ENCODE assay signal across 7 mouse cellular contexts in the genomic region with DNA sequence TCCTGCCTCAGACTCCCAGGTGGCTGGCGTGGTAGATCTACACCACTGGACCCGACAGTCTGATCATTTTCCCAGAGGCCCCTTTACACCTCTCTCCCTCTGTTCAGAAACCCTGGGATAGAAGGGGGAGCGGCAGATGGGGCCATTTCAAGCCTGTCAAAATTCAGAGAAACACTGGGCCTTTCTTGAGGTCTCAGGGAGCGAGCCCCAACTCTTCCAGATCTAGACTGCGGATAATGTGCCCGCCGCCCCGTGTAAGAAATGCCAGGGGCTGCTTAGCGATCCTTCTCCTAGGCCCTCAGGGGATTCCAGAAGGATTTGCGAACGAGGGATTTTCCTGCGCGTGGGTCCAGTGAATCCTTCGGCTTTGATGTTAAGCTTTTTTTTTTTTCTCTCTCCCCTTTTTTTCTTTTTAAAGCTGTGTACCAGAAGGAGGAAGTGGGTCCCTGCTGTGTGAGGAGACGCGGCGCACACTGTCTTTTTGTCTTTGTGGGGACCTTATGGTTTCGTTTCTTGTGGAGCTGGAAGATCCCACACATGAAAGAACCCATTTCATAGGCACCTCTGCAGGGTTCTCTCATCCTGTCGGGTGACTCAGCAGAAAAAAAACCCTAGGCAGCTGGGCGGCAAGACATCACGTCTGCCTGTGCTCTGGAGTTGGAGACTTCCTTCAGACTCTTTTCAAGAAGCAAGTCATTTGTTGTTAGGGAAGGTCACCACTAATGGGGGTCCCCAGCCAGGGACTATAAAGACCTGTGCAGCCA. TPM values are rescaled to one million over a fixed set of nuclear protein-coding genes. Genes with fewer than 3 reads are reported as not detected.
DNase-seq lines count a peak whose midpoint lies in the region; ATAC-seq and TF ChIP-seq lines count a peak whose summit lies in the region.

No protein-coding gene starts in this region.

- no peak overlapping the region for H3K9ac ChIP-seq in midbrain, embryonic 12.5 days (replicated peaks)

- ATAC-seq in midbrain, embryonic 12.5 days (ENCODE audit: low FRiP score, low read depth): no peak

- TF ChIP-seq CTCF in spleen, adult 2 months (IDR thresholded peaks at IDR 0.05; ENCODE audit: extremely low read depth, insufficient read depth, insufficient read length, insufficient replicate concordance): no peak

- peaks cover 6% of the 10 kb centered on the region; the same call in 1 of the 2 replicates for H3K4me1 ChIP-seq in spleen, adult 2 months (ENCODE audit: control insufficient read depth, insufficient read depth, insufficient read length)
- peaks cover 28% of the 10 kb centered on the region for H3K4me1 ChIP-seq in midbrain, embryonic 12.5 days

- peak overlapping the region; percentile 34 for H3K4me2 ChIP-seq in midbrain, embryonic 12.5 days (replicated peaks)

- no peak for TF ChIP-seq POLR2A in spleen, adult 2 months (IDR thresholded peaks at IDR 0.05; ENCODE audit: low read depth, low read length)

- H3K27me3 ChIP-seq in spleen, adult 2 months (ENCODE audit: control insufficient read depth, insufficient read depth, low read length): peaks cover 4% of the 10 kb centered on the region; the same call in 1 of the 2 replicates
- peaks cover 53% of the 10 kb centered on the region for H3K27me3 ChIP-seq in midbrain, embryonic 12.5 days

- WGBS in spleen, adult 2 months: 6% methylated on average over 21 of the region's 21 CpGs
- WGBS in midbrain, embryonic 12.5 days: 5% methylated on average over 21 of the region's 21 CpGs

- no peaks in the 10 kb centered on the region for H3K9me3 ChIP-seq in midbrain, embryonic 12.5 days

- no peak overlapping the region for H3K27ac ChIP-seq in spleen, adult 2 months (ENCODE audit: insufficient read depth, low read length)
- no peak overlapping the region for H3K27ac ChIP-seq in midbrain, embryonic 12.5 days (replicated peaks)

- intact Hi-C loops in gastrocnemius, postnatal 36 days (cut with DNase I): no loop called here

- no peaks in the 10 kb centered on the region for H3K36me3 ChIP-seq in spleen, adult 2 months (ENCODE audit: control insufficient read depth, insufficient read depth, low read length)
- no peaks in the 10 kb centered on the region for H3K36me3 ChIP-seq in midbrain, embryonic 12.5 days

- H3K4me3 ChIP-seq in spleen, adult 2 months (ENCODE audit: extremely low read depth, insufficient read depth, insufficient read length): peak overlapping the region; percentile 40; the same call in 1 of the 2 replicates
- peak overlapping the region; percentile 7; the same call in 1 of the 2 replicates for H3K4me3 ChIP-seq in midbrain, embryonic 12.5 days

- DNase-seq in spleen, adult 2 months (ENCODE audit: low read depth in 1 of 2, low spot score in 2 of 2): peak in 1 of 2 experiments; percentile 36
- no peak for DNase-seq in spleen, postnatal 14 days (ENCODE audit: low spot score in 2 of 2)
- DNase-seq in c-Kit-positive CD71-positive TER-119-positive erythroid progenitor cells, embryonic 14.5 days (ENCODE audit: low spot score): peak; percentile 60
- DNase-seq in induced T-regulatory cell, adult 2 months (ENCODE audit: low read depth): peak; percentile 87
- DNase-seq in thymus, postnatal 10 days (ENCODE audit: low spot score in 2 of 2): peak; percentile 58 to 59
- DNase-seq in gastrocnemius, postnatal 36 days: no peak

RNA-seq across cellular contexts. Expression of gene Cdkn1a, which starts 9.0 kb away (rescaled TPM):
- polyA plus RNA-seq in spleen, adult 2 months (2012; rRNA removed): 7.6 and 8.0 TPM in 2 replicates
- 23.5 and 24.8 TPM in 2 replicates for polyA plus RNA-seq in midbrain, embryonic 12.5 days (2016; fragmentation: Nextera tagmentation; extraction: Ambion mirVana)
- 10 to 100 TPM; 17.6 to 27.2 TPM for total RNA-seq in gastrocnemius, postnatal 36 days (2021)

RNA-seq across cellular contexts. Expression of gene Rab44, which starts 32.1 kb away (rescaled TPM):
- 4.9 and 5.2 TPM in 2 replicates for polyA plus RNA-seq in spleen, adult 2 months (2012; rRNA removed)
- polyA plus RNA-seq in midbrain, embryonic 12.5 days (2016; fragmentation: Nextera tagmentation; extraction: Ambion mirVana): 0.29 TPM in 1 of 2 replicates, not detected in the other
- under 1 TPM; 0.44 to 0.59 TPM for total RNA-seq in gastrocnemius, postnatal 36 days (2021)

RNA-seq across cellular contexts. Expression of gene Srsf3, which starts 49.4 kb away (rescaled TPM):
- polyA plus RNA-seq in spleen, adult 2 months (2012; rRNA removed): 189 and 210 TPM in 2 replicates
- 730 and 734 TPM in 2 replicates for polyA plus RNA-seq in midbrain, embryonic 12.5 days (2016; fragmentation: Nextera tagmentation; extraction: Ambion mirVana)
- 10 to 100 TPM; 32.6 to 42.1 TPM for total RNA-seq in gastrocnemius, postnatal 36 days (2021)

Comparison
In these comparisons a context has a peak if more than half of its experiments do, and no peak if none do; other contexts are left out.
1. DNase-seq: peak in c-Kit-positive CD71-positive TER-119-positive erythroid progenitor cells, embryonic 14.5 days (single experiment), induced T-regulatory cell, adult 2 months (single experiment) and thymus, postnatal 10 days (2 of 2); none in spleen, postnatal 14 days (0 of 2) and gastrocnemius, postnatal 36 days (0 of 2).